10 mouse cellular contexts compared by ENCODE assay signal in genomic region chr13:60529381-60530069, GRCm38 (mm10).
DNase-seq lines count a peak whose midpoint lies in the region; ATAC-seq and TF ChIP-seq lines count a peak whose summit lies in the region.
"Had no signal": no experiment of that assay in that cellular context is flagged by ENCODE, and none has a peak within 500 bp of the region (broad histone marks: within the 10 kb centered on the region; RNA-seq: fewer than 3 reads in every experiment).

No protein-coding gene starts in this region.

- H3K9ac ChIP-seq in forebrain, postnatal 0 days: no peak overlapping the region
- H3K9ac ChIP-seq in kidney, postnatal 0 days (ENCODE audit: low read depth, low read length): no peak overlapping the region
- H3K9ac ChIP-seq in neural tube, embryonic 12.5 days: no peak overlapping the region
- H3K9ac ChIP-seq in intestine, embryonic 15.5 days: no peak overlapping the region

- ATAC-seq in forebrain, postnatal 0 days: peak; percentile 82
- peak; percentile 67 for ATAC-seq in kidney, postnatal 0 days (replicated peaks; ENCODE audit: low FRiP score, low read depth)
- peak; percentile 66 for ATAC-seq in neural tube, embryonic 12.5 days (ENCODE audit: low FRiP score, low read depth)
- ATAC-seq in intestine, embryonic 15.5 days: no peak

- H3K36me3 ChIP-seq in forebrain, postnatal 0 days (ENCODE audit: insufficient read depth): no peaks in the 10 kb centered on the region
- no peaks in the 10 kb centered on the region for H3K36me3 ChIP-seq in kidney, postnatal 0 days (ENCODE audit: insufficient read depth, low read length)
- no peaks in the 10 kb centered on the region for H3K36me3 ChIP-seq in neural tube, embryonic 12.5 days
- H3K36me3 ChIP-seq in intestine, embryonic 15.5 days: no peaks in the 10 kb centered on the region

- DNase-seq in embryo, embryonic 10 days (ENCODE audit: low spot score): peak; percentile 17
- DNase-seq in embryo, embryonic 9.5 days (ENCODE audit: extremely low spot score): no peak
- DNase-seq in forebrain, postnatal 0 days: peak; percentile 59
- DNase-seq in kidney, postnatal 0 days (ENCODE audit: low spot score): peak; percentile 43
- no peak for DNase-seq in ovary, adult 18-20 months (ENCODE audit: low spot score)
- DNase-seq in heart, postnatal 25 days (ENCODE audit: low spot score): no peak
- DNase-seq: gastrocnemius, postnatal 14 days; heart, postnatal 4 days had no signal

- intact Hi-C loops in heart, postnatal 25 days (cut with DNase I): no loop called here

- H3K4me1 ChIP-seq in forebrain, postnatal 0 days (ENCODE audit: insufficient read depth): 0 out of 2 replicates have a peak, but pooled peaks cover 8% of the 10 kb centered on the region
- H3K4me1 ChIP-seq in kidney, postnatal 0 days (replicated peaks; ENCODE audit: insufficient read depth, low read length): 0 out of 2 replicates have a peak, but pooled peaks cover 6% of the 10 kb centered on the region
- H3K4me1 ChIP-seq in neural tube, embryonic 12.5 days: peaks cover 16% of the 10 kb centered on the region; the same call in 1 of the 2 replicates
- no peaks in the 10 kb centered on the region for H3K4me1 ChIP-seq in intestine, embryonic 15.5 days (replicated peaks)

- H3K9me3 ChIP-seq in forebrain, postnatal 0 days (ENCODE audit: low read length): no peaks in the 10 kb centered on the region
- H3K9me3 ChIP-seq in kidney, postnatal 0 days (replicated peaks; ENCODE audit: low read length): no peaks in the 10 kb centered on the region
- H3K9me3 ChIP-seq in neural tube, embryonic 12.5 days: no peaks in the 10 kb centered on the region
- H3K9me3 ChIP-seq in intestine, embryonic 15.5 days: no peaks in the 10 kb centered on the region

- no peaks in the 10 kb centered on the region for H3K27me3 ChIP-seq in forebrain, postnatal 0 days (ENCODE audit: insufficient read depth, low read length)
- H3K27me3 ChIP-seq in kidney, postnatal 0 days (ENCODE audit: insufficient read depth, low read length): no peaks in the 10 kb centered on the region
- no peaks in the 10 kb centered on the region for H3K27me3 ChIP-seq in neural tube, embryonic 12.5 days (replicated peaks)
- H3K27me3 ChIP-seq in intestine, embryonic 15.5 days (replicated peaks): no peaks in the 10 kb centered on the region

- TF ChIP-seq CTCF in forebrain, postnatal 0 days (IDR thresholded peaks at IDR 0.05; ENCODE audit: low read depth): no peak
- TF ChIP-seq CTCF in kidney, postnatal 0 days (IDR thresholded peaks at IDR 0.05; ENCODE audit: low read depth): no peak

- H3K4me3 ChIP-seq in forebrain, postnatal 0 days (ENCODE audit: low read depth, low read length): no peak overlapping the region
- no peak overlapping the region for H3K4me3 ChIP-seq in kidney, postnatal 0 days (replicated peaks; ENCODE audit: low read depth, low read length)
- no peak overlapping the region for H3K4me3 ChIP-seq in neural tube, embryonic 12.5 days
- H3K4me3 ChIP-seq in intestine, embryonic 15.5 days (replicated peaks): no peak overlapping the region

- H3K27ac ChIP-seq in forebrain, postnatal 0 days (ENCODE audit: low read depth, low read length): no peak overlapping the region
- H3K27ac ChIP-seq in kidney, postnatal 0 days: peak overlapping the region; percentile 79
- H3K27ac ChIP-seq in neural tube, embryonic 12.5 days: no peak overlapping the region
- H3K27ac ChIP-seq in intestine, embryonic 15.5 days: no peak overlapping the region

- WGBS in forebrain, postnatal 0 days: 10% methylated on average over 6 of the region's 6 CpGs
- 18% methylated on average over 6 of the region's 6 CpGs for WGBS in kidney, postnatal 0 days
- WGBS in neural tube, embryonic 12.5 days: 16% methylated on average over 6 of the region's 6 CpGs
- 40% methylated on average over 6 of the region's 6 CpGs for WGBS in intestine, embryonic 15.5 days

- H3K4me2 ChIP-seq in forebrain, postnatal 0 days (ENCODE audit: low read depth): no peak overlapping the region
- no peak overlapping the region for H3K4me2 ChIP-seq in kidney, postnatal 0 days (ENCODE audit: low read length)
- H3K4me2 ChIP-seq in neural tube, embryonic 12.5 days (replicated peaks): no peak overlapping the region
- H3K4me2 ChIP-seq in intestine, embryonic 15.5 days (replicated peaks): no peak overlapping the region

Comparison
In these comparisons a context has a peak if more than half of its experiments do, and no peak if none do; other contexts are left out.
1. DNase-seq: peak in embryo, embryonic 10 days (single experiment), forebrain, postnatal 0 days (single experiment) and kidney, postnatal 0 days (single experiment); none in embryo, embryonic 9.5 days (single experiment), ovary, adult 18-20 months (single experiment) and heart, postnatal 25 days (single experiment).